Mouse (Mus musculus) mammary gland, adult 2 months (tissue): ENCODE measurements around the gene Cidec. TPM values are rescaled to one million over a fixed set of nuclear protein-coding genes. Genes with fewer than 3 reads are reported as not detected.

Experiments used
- polyA plus RNA-seq: library from polyadenylated mRNA; depleted of rRNA; stranded (reverse); fragments of >200 nt; gene quantifications from 2 replicates; pipeline ENCODE4 v1.2.3, GENCODE M21; 2012; ENCODE audit warnings: low replicate concordance; rRNA removed

Gene Cidec
- 1,508 and 1,611 TPM in 2 replicates for polyA plus RNA-seq

GRCm38 (mm10) chr6:113435664-113436205, at the start of gene Cidec:
TSS of gene Cidec (minus strand) at chr6:113435760.

DNA sequence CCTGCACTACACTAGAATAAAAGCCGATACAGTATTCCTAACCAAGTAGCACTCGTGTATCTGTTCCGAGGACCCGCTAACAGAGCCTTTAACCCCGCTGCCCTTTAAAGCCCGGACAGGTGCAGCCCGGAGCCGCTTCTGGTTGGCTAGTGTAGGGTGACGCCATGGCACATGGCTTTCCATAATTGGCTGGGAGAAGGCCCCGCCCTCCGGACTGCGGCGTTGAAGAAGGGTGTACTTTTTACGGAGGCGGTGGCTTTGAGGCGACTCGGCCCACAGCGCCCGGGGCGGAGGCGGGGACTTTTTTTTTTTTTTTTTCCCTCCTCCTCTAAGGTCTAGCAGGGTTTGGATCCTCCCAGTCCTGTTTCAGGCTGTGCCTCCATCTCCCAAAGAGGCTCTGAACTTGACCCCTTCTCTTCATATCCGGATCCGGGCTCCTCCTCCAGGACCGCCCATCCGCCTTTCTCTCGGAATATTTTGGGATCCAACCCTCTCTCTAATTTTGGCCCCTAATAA, 47.6 kb upstream of the Cidec start, which contains the start of gene Creld1:
TSS of gene Creld1 (plus strand) at position 198 of the 516 bp plus-strand sequence.

GRCm38 (mm10) chr6:113471297-113471936, 35.9 kb upstream of the Cidec start, which contains the start of gene Il17rc:
TSS of gene Il17rc (plus strand) at chr6:113471427.

GRCm38 (mm10) chr6:113457952-113458534, 22.5 kb upstream of the Cidec start, which contains the start of gene Il17re:
TSS of gene Il17re (plus strand) at chr6:113458484.

GRCm38 (mm10) chr6:113442442-113443090, 7.0 kb upstream of the Cidec start, which contains the start of gene Jagn1:
TSS of gene Jagn1 (plus strand) at chr6:113442569.

GRCm38 (mm10) chr6:113419199-113419587, 16.4 kb downstream of the Cidec start, which contains the start of gene Rpusd3:
TSS of gene Rpusd3 (minus strand) at chr6:113419340.

DNA sequence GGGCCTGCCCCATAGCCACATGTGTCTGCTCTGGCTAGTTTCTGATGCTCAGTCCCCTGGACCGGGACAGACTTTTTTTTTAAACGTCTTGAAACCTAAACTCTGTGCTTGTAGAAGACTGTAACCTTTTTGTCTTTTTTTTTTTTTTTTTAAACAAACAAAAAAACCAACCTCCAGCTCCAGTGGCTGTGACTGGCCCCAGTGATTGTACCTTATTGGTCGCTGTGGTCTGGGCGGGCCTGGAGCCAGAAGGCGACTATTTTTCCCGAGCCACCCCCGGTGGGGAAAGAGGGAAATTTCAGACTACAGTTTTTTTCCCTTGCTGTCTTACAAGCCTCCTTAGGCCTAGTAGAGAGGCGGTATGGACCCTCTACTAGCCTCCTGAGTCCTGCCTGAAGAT, 46.6 kb downstream of the Cidec start, which contains the start of gene Ttll3:
TSS of gene Ttll3 (plus strand) at position 301 of the 400 bp plus-strand sequence.

DNA sequence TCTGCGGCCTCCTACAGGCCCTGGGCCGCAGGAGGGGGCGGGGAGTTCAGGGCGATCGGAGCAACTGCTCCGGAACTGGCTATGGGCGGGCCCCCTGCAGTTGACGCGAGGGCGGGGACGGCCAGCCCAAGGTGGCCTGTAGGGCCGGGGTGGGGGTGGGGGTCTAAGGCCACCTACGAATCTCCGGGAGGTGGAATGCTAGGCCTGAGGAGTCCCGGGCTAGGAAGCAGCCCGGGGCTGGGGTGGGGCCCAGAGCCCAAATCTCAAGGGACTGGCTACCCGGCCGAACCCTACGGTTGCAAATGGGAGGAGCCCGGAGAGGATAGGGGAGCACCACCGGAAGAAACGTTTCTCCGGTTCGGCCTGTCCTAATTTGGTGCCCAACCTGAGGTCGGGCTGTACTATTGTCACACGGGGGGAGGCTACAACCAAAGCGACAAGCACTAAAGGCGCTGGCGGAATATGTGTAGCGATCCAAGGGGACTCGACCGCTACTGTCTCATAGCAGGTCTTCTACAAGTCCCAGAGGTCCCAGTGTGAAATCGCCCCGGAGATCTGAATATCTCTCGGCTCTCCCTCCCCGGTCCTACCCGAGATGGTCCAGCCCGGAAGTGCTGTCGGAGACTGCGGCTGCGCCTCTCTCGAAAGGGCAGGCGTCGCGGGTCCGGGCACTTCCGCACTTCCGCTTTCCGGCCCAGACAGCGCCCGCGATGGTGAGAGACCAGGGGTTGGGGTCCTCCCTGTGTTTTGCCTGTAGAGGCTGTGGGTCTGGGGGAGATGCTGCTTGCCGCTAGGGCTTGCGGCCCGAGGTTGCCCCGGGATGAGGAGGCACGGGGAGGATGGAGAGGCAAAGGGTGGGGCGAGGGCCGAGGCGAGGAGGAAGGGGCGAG, 57.8 kb downstream of the Cidec start, which contains the start of the genes Tada3 and Arpc4:
TSS of gene Tada3 (minus strand) at position 388 of the 890 bp plus-strand sequence.
TSS of gene Arpc4 (plus strand) at position 620 of the 890 bp plus-strand sequence.

Other genes with a start within 250 kb of the Cidec start
- 0.50 and 0.57 TPM in 2 replicates for gene Lhfpl4, start 240.4 kb downstream of the Cidec start, polyA plus RNA-seq
- gene Mtmr14, start 197.9 kb downstream of the Cidec start, polyA plus RNA-seq: 42.5 and 61.5 TPM in 2 replicates
- gene Cpne9, start 153.5 kb downstream of the Cidec start, polyA plus RNA-seq: 0.19 and 0.29 TPM in 2 replicates
- 21.5 and 25.7 TPM in 2 replicates for gene Brpf1, start 128.6 kb downstream of the Cidec start, polyA plus RNA-seq
- 20.4 and 23.9 TPM in 2 replicates for gene Ogg1, start 108.8 kb downstream of the Cidec start, polyA plus RNA-seq
- 50.4 and 63.0 TPM in 2 replicates for gene Camk1, start 91.8 kb downstream of the Cidec start, polyA plus RNA-seq
- 18.9 and 22.2 TPM in 2 replicates for gene Tada3, start 57.9 kb downstream of the Cidec start, polyA plus RNA-seq
- 65.2 and 96.3 TPM in 2 replicates for gene Arpc4, start 57.6 kb downstream of the Cidec start, polyA plus RNA-seq
- gene Ttll3, start 46.5 kb downstream of the Cidec start, polyA plus RNA-seq: 11.4 and 13.8 TPM in 2 replicates
- gene Rpusd3, start 16.4 kb downstream of the Cidec start, polyA plus RNA-seq: 86.7 and 143 TPM in 2 replicates
- gene Jagn1, start 6.8 kb upstream of the Cidec start, polyA plus RNA-seq: 48.4 and 107 TPM in 2 replicates
- 25.9 and 44.8 TPM in 2 replicates for gene Il17re, start 22.7 kb upstream of the Cidec start, polyA plus RNA-seq
- 59.1 and 98.0 TPM in 2 replicates for gene Il17rc, start 35.7 kb upstream of the Cidec start, polyA plus RNA-seq
- gene Creld1, start 47.5 kb upstream of the Cidec start, polyA plus RNA-seq: 32.7 and 35.8 TPM in 2 replicates
- 0.03 and 0.12 TPM in 2 replicates for gene Prrt3, start 66.2 kb upstream of the Cidec start, polyA plus RNA-seq
- gene Emc3, start 95.9 kb upstream of the Cidec start, polyA plus RNA-seq: 40.1 and 68.3 TPM in 2 replicates
- 0.67 and 1.8 TPM in 2 replicates for gene Fancd2, start 95.9 kb upstream of the Cidec start, polyA plus RNA-seq
- not detected in 2 replicates for gene Fancd2os, start 165.0 kb upstream of the Cidec start, polyA plus RNA-seq
- 130 and 284 TPM in 2 replicates for gene Brk1, start 169.0 kb upstream of the Cidec start, polyA plus RNA-seq
- 19.2 and 29.8 TPM in 2 replicates for gene Vhl, start 188.2 kb upstream of the Cidec start, polyA plus RNA-seq
- 40.7 and 50.7 TPM in 2 replicates for gene Irak2, start 202.7 kb upstream of the Cidec start, polyA plus RNA-seq